Mouse (Mus musculus) lung, adult 2 months (tissue): ENCODE data around the gene Gfod1.

Source experiments
- CTCF ChIP-seq: fragments of 200-500 bp; IDR thresholded peaks from 2 replicates; pipeline ENCODE4 v1.5.1; 2011; ENCODE audit warnings: mild to moderate bottlenecking, low read length, control low read depth; ENCODE audit not compliant: insufficient read depth
- POLR2A ChIP-seq: fragments of 200-500 bp; IDR thresholded peaks from 2 replicates; pipeline ENCODE4 v1.6.1; 2011; ENCODE audit warnings: low read depth, mild to moderate bottlenecking, control low read depth, low read length, borderline replicate concordance; ENCODE audit errors: extremely low read depth

DNA sequence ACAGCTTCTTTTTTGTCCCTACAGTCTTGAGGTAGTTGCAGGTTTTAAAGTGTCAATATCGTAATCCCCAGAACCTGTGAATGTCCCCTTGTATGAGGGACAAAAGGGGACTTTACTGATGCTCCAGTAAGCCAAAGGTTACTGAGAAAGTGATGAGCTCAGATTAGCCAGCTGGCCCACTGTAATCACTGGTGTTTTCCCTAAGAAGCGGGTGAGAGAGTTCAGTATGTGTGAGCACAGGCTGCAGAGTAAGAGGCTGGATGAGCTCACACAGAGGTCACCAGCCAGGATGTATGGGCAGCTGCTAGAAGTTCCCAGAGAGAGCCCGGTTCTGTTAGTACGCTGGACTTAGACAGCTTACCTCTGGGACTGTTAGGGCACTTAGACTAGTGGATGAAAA is 85.7 kb downstream of the Gfod1 start:
- TF ChIP-seq CTCF: no peak
- TF ChIP-seq POLR2A: no peak
